Mouse (Mus musculus) thymus, adult 2 months (tissue): ENCODE results near the gene Sorbs2.

ENCODE experiments used
- CTCF ChIP-seq: fragments of 200-500 bp; IDR thresholded peaks from 2 replicates; pipeline ENCODE4 v1.5.1; 2012; ENCODE audit warnings: mild to moderate bottlenecking, control low read depth, low read length, moderate library complexity, borderline replicate concordance; ENCODE audit not compliant: control insufficient read depth, poor library complexity, insufficient read depth; ENCODE audit errors: extremely low read depth
- POLR2A ChIP-seq: fragments of 200-500 bp; IDR thresholded peaks from 2 replicates; pipeline ENCODE4 v1.6.1; 2012; ENCODE audit warnings: mild to moderate bottlenecking, low read length, control low read depth, moderate library complexity; ENCODE audit not compliant: control insufficient read depth, poor library complexity, insufficient read depth; ENCODE audit errors: extremely low read depth

GRCm38 (mm10) chr8:45508521-45509104, 1.0 kb downstream of the Sorbs2 start:
- TF ChIP-seq CTCF, result no peak
- no peak for TF ChIP-seq POLR2A
